Mouse (Mus musculus) heart, adult 2 months (tissue): ENCODE data around the gene Pi4k2a.

Source experiments
- CTCF ChIP-seq: fragments of 200-600 bp; IDR thresholded peaks from 2 replicates; pipeline ENCODE4 v1.8.1; 2022; ENCODE audit warnings: antibody characterized with exemption, mild to moderate bottlenecking, moderate library complexity
- POLR2A ChIP-seq: fragments of 200-500 bp; IDR thresholded peaks from 2 replicates; pipeline ENCODE4 v1.6.1; 2011; ENCODE audit warnings: mild to moderate bottlenecking, low read depth, low read length, control low read depth; ENCODE audit not compliant: insufficient read depth

DNA sequence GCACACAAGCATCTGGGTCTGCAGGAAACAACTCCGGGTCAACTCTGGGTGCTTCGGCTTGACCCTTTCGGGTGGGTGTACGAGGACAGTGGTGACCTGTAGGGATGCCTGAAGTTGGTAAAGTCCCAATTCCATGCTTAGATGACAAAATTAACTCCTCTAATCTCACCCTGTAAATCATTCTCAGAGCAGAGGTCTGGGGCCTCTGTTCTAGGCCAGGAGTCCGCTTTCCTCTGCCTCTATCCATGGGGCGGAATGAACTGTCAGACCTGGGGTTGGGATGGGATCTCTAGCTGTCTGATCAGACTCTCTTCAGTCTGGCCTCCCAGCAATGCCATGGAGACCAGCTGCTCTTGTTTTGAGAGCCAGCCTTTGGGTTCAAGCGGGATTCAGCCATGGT lies 28.8 kb upstream of the Pi4k2a start:
- no peak for TF ChIP-seq CTCF
- no peak for TF ChIP-seq POLR2A
